Mouse (Mus musculus) ES-E14 (cell line): ENCODE measurements around the gene Rabep2. TPM values are rescaled to one million over a fixed set of nuclear protein-coding genes. Genes with fewer than 3 reads are reported as not detected.

Source experiments
- DNase-seq: peaks from one replicate; pipeline ENCODE4 v3.0.0-alpha.2; 2013; ENCODE audit warnings: low read depth, low spot score
- H3K27ac ChIP-seq: 2 replicates; pipeline ENCODE4 v1.5.1; 2012; ENCODE audit warnings: low read depth, mild to moderate bottlenecking, low read length, moderate library complexity, mixed read lengths; ENCODE audit not compliant: poor library complexity, insufficient read depth, severe bottlenecking
- H3K36me3 ChIP-seq: 2 replicates; pipeline ENCODE4 v1.6.1; 2012; ENCODE audit warnings: mild to moderate bottlenecking, low read length, moderate library complexity, mixed read lengths; ENCODE audit not compliant: control insufficient read depth, poor library complexity, insufficient read depth, severe bottlenecking
- H3K4me1 ChIP-seq, 2 experiments: fragments of 150-350 bp in 1 of 2; sonication (generic) in 1 of 2; 2 replicates each; pipeline ENCODE4 v1.6.1; 2012; ENCODE audit warnings: low read length in 2 of 2, mild to moderate bottlenecking in 1 of 2, mixed read lengths in 1 of 2; ENCODE audit not compliant: control insufficient read depth in 2 of 2, insufficient read depth in 2 of 2, poor library complexity in 1 of 2
- H3K4me3 ChIP-seq, 2 experiments: fragments of 150-350 bp in 1 of 2; sonication (generic) in 1 of 2; 2 replicates each; pipeline ENCODE4 v1.5.1; 2012; ENCODE audit warnings: low read length in 2 of 2, low read depth in 1 of 2, mild to moderate bottlenecking in 1 of 2, mixed read lengths in 1 of 2; ENCODE audit not compliant: insufficient read depth in 1 of 2, poor library complexity in 1 of 2, severe bottlenecking in 1 of 2
- H3K9ac ChIP-seq: 2 replicates; pipeline ENCODE4 v1.6.1; 2012; ENCODE audit warnings: low read depth, mild to moderate bottlenecking, low read length, mixed read lengths; ENCODE audit not compliant: poor library complexity, insufficient read depth, severe bottlenecking
- H3K9me3 ChIP-seq: fragments of 150-350 bp; sonication (generic); 2 replicates; pipeline ENCODE4 v1.6.1; 2012; ENCODE audit warnings: low read depth, mild to moderate bottlenecking, low read length; ENCODE audit not compliant: control insufficient read depth, insufficient read depth
- CHD2 ChIP-seq: IDR thresholded peaks from 2 replicates; pipeline ENCODE4 v1.6.1; 2014; ENCODE audit warnings: mild to moderate bottlenecking, low read depth, low read length, inconsistent platforms
- HCFC1 ChIP-seq: IDR thresholded peaks from 2 replicates; pipeline ENCODE4 v1.6.1; 2012; ENCODE audit warnings: low read length, inconsistent platforms, borderline replicate concordance; ENCODE audit not compliant: insufficient read depth
- MAFK ChIP-seq: IDR thresholded peaks from 2 replicates; pipeline ENCODE4 v1.6.1; 2014; ENCODE audit warnings: mild to moderate bottlenecking, low read depth, low read length, inconsistent platforms; ENCODE audit not compliant: insufficient read depth
- ZC3H11A ChIP-seq: IDR thresholded peaks from 2 replicates; pipeline ENCODE4 v1.6.1; 2012; ENCODE audit warnings: low read depth, mild to moderate bottlenecking, inconsistent platforms, low read length, borderline replicate concordance
- ZNF384 ChIP-seq: IDR thresholded peaks from 2 replicates; pipeline ENCODE4 v1.6.1; 2012; ENCODE audit warnings: low read depth, low read length, inconsistent platforms
- in situ Hi-C, 2 experiments: fragments of 600-800 bp; cut with MboI; formaldehyde crosslinking; loops; one replicate each; pipeline ENCODE4 v1.15.1; 2025; ENCODE audit warnings: low sequenced_read_pairs in 2 of 2, inconsistent platforms in 1 of 2; ENCODE audit not compliant: unreplicated experiment in 2 of 2
- total RNA-seq: library from RNA; depleted of rRNA; stranded (reverse); fragments of 300-350 nt; gene quantifications from 2 replicates; pipeline ENCODE4 v1.2.3, GENCODE M21; 2012

Rabep2 gene
- total RNA-seq, 1 experiment: 22.1 TPM

GRCm38 (mm10) chr7:126467834-126468627 is 39.5 kb downstream of the Rabep2 start:
- H3K9me3 ChIP-seq: no peaks in the 10 kb centered on the region
- peaks cover 3 to 34% of the 10 kb centered on the region in 2 experiments; a peak in 3 of 4 replicates for H3K4me1 ChIP-seq
- in situ Hi-C loops: no loop called here
- no peak overlapping the region for H3K9ac ChIP-seq
- peaks cover 53% of the 10 kb centered on the region for H3K36me3 ChIP-seq
- no peak overlapping the region for H3K27ac ChIP-seq
- DNase-seq: no peak
- no peak for TF ChIP-seq MAFK
- TF ChIP-seq HCFC1: no peak
- no peak for TF ChIP-seq ZC3H11A
- no peak for TF ChIP-seq CHD2
- TF ChIP-seq ZNF384: no peak
- peak overlapping the region; percentile 38 to 44 for H3K4me3 ChIP-seq

DNA sequence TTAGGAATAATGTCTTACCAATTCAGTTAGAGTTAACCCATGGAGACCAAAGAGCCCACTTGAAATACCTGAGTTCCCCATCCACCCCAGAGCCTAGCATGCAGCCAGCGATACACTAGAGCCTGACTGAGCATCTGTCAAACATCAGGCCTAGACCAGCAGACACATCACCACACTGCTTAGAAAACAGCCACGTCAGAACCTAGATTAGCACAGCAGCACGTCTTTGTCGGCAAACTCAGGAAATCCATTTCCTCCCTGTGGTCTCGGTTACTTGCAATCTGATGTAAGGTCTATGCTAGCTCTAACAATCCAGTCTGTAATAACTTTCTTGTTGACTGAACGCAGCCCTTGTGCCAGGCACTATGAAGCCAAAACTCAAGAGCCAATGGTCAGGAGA is 41.5 kb downstream of the Rabep2 start:
- TF ChIP-seq ZNF384 (no peak), CHD2 (no peak), ZC3H11A (no peak), MAFK (no peak), HCFC1 (no peak)
- Histone ChIP-seq H3K27ac (no peak overlapping the region), H3K4me3 (no peak overlapping the region), H3K36me3 (peaks cover 53% of the 10 kb centered on the region), H3K9ac (no peak overlapping the region), H3K9me3 (no peaks in the 10 kb centered on the region), H3K4me1 (peaks cover 2 to 19% of the 10 kb centered on the region in 2 experiments; a peak in 2 of 4 replicates)
- in situ Hi-C loops: no loop called here
- no peak for DNase-seq

- no peak overlapping the region for H3K9ac ChIP-seq
- in situ Hi-C loops: no loop called here
- no peak overlapping the region for H3K27ac ChIP-seq
- DNase-seq: no peak
- peaks cover 53% of the 10 kb centered on the region for H3K36me3 ChIP-seq
- no peaks in the 10 kb centered on the region for H3K9me3 ChIP-seq
- peaks cover 2 to 11% of the 10 kb centered on the region in 2 experiments; a peak in 1 of 4 replicates for H3K4me1 ChIP-seq
- no peak overlapping the region for H3K4me3 ChIP-seq
- TF ChIP-seq HCFC1 (no peak), CHD2 (no peak), ZNF384 (no peak), ZC3H11A (no peak), MAFK (no peak)
These were observed 42.8 kb downstream of the Rabep2 start for GRCm38 (mm10) chr7:126471361-126471760.

DNA sequence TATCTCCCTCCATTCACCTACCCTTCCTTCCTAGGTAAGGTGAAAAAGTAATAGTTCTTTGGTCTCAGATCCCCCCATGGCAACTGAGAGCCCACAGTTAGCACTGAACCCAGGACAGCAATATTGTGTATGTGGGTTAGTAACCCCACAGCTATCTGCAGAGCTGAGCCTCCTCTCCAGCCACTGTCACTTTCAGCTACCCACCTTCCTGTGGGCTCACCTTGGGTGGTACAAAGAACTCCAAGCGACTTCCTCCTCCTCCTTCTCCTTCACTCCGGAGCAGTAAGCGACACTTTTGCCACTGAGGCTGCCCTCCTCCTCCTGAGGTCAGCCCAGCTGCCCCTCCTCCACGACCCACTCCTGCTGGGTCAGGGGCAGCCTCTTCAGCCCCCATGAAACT is 43.3 kb downstream of the Rabep2 start:
- Histone ChIP-seq H3K27ac (no peak overlapping the region), H3K9ac (no peak overlapping the region), H3K4me1 (peaks cover 2 to 11% of the 10 kb centered on the region in 2 experiments; a peak in 1 of 4 replicates), H3K9me3 (no peaks in the 10 kb centered on the region), H3K36me3 (peaks cover 51% of the 10 kb centered on the region), H3K4me3 (no peak overlapping the region)
- TF ChIP-seq MAFK: no peak
- TF ChIP-seq CHD2: no peak
- no peak for TF ChIP-seq ZC3H11A
- TF ChIP-seq ZNF384: no peak
- no peak for TF ChIP-seq HCFC1
- no peak for DNase-seq
- in situ Hi-C loops: no loop called here
